Mouse (Mus musculus): ENCODE measurements around the gene Ccl20. TPM values are rescaled to one million over a fixed set of nuclear protein-coding genes. Genes with fewer than 3 reads are reported as not detected.

Gene Ccl20
- not detected in 3 replicates for total RNA-seq (2017)

DNA sequence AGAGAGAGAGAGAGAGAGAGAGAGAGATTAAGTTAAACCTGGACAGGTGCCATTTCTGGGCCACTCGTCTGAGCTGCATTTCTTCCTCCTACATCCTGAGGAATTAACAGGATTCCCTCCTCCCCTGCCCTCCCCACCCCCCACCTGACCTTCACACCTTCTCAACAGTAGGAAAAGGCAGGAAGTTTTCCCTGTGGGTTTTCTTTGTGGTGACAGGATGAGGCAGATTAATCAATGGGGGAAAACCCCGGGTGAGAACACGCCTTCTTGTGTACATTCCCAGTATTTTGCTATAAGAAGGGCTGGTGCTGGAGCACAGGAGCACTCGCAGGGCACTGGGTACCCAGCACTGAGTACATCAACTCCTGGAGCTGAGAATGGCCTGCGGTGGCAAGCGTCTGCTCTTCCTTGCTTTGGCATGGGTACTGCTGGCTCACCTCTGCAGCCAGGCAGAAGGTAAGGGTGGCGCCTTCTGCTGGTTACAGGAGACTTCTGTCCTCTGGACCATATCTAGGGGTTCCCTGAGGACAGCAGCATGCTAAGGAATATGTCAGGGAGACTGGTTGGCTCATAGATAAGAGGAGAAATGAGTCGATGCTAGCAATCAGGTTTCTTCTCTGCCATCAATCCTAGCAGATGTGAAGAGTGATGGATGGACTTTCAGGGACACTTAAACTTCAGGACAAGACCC, at the start of gene Ccl20:
Ccl20 (plus strand) TSS at position 320 of the 691 bp plus-strand sequence.
- no peak for ATAC-seq (replicated peaks; ENCODE audit: insufficient number of reproducible peaks, low FRiP score, low TSS enrichment, poor library complexity, severe bottlenecking)

DNA sequence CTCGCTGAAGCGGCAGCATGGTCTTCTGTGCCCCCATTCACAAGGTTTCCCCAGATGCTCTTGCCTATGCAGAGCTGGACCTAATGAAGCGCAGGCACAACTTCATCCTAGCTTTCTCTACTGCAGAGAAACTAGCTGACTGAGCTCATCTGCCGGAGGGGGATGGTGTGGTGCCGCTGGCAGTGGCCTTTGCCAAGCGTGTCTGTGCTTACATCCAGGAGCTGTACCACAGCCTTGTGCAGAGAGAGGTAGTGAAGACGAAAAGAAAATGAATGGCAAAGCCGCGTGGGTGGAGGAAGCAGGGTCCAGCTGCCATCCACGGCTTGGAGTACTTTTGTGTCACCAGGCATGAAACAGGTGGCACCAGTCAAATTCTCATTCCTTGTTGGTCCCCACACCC, 49.4 kb upstream of the Ccl20 start:
- ATAC-seq (replicated peaks; ENCODE audit: insufficient number of reproducible peaks, low FRiP score, low TSS enrichment, poor library complexity, severe bottlenecking), result no peak

DNA sequence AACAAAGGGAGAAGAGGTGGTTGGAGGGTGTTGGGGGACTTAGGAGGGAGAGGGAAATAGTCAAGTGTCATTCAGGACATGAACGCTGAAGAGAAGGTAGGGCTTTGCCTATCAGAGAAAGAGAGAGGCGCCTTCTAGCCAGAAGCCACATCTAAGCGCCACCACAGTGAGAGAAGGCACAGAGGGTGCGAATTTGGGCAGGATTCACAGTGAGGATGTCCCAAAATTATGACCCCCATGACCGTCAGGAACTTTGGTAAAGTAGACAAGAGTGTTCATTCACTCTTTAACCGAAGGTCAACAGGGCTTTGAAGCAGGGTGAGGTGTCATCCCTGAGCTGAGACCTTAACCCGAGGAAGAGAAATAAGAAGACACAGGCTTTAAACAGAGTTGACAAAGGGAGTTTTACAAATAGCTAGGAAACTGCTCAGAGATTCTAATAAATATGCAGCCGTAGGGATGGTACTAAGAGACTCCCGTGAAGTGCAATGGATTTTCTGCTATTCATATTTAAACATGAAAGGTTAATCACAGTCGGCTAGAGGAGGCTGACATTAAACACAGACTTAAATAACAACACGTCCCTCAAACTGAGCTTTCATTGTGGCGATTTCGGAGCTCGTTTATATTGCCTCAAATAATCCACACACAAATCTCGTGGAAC, 40.9 kb upstream of the Ccl20 start:
- no peak for ATAC-seq (replicated peaks; ENCODE audit: insufficient number of reproducible peaks, low FRiP score, low TSS enrichment, poor library complexity, severe bottlenecking)

DNA sequence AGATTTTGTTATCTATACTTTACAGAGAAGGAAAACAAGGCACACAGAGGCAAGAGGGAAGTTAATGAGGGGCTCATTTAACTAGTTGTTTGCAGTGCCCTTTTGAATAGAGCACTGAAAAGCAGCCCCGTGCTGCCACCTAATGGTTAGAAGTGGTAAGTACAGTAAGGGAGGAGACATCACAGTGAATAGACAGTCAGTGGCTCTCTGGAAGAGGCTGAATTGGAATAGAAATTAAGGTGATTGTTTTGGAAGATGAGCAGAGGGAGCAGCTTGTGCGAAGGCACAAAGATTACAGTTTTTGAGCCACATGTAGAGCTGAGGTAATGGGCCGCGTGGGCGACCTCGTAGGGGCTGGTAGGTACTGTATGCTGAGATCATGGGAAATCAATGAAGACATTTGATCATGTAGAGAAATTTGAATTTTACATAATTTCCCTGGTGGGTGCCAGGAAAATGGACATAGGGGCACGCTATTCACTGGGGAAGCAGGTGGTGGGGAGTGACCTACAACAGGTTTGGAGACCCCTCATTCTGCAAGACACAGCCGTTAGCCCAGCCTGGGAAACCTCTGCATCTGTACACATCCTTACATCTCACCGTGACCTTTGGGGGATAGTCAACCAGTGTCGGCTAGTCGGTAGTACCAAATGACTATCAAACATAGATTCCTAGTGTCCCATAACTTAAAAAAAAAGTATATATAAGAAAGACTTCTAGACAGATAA, 40.2 kb upstream of the Ccl20 start:
- ATAC-seq (replicated peaks; ENCODE audit: insufficient number of reproducible peaks, low FRiP score, low TSS enrichment, poor library complexity, severe bottlenecking), result no peak

DNA sequence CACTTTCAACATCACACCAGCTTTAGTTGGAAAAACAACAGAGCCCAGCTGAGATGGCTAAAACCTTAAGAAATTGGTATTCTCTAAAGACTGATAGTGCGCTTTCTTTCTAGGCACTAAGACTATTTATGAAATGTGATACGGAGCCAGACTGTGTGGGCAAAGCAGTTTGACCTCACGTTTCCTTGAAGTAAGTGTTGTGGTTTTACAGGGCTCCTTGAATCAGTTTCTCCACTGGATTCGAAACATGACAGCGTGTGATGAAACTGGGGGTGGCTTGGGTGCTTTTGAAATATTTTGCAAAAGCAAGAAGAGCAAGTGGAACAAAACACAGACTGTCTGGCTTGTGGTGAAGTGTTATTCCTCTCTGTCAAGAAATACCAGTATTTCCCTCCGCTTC, 39.5 kb upstream of the Ccl20 start:
- no peak for ATAC-seq (replicated peaks; ENCODE audit: insufficient number of reproducible peaks, low FRiP score, low TSS enrichment, poor library complexity, severe bottlenecking)

DNA sequence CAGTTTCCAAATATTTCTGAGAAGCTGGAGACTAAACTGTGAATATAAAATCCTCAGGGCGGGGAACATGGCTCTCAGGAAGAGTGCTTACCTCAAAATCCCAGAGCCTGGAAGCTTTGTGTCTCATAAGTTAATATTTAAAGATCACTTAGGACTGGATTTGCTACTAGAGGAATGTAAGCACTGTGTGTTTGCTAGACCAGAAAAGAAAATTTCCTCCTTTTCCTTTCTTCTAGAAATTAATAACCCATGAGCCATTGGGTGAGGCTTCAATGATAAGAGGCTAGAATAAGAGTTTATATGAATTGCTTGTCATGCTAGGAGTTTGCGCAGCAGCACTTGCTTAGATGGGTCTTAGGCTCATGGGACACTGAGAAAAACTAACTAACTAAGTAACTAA, 31.8 kb upstream of the Ccl20 start:
- ATAC-seq (replicated peaks; ENCODE audit: insufficient number of reproducible peaks, low FRiP score, low TSS enrichment, poor library complexity, severe bottlenecking), result no peak

DNA sequence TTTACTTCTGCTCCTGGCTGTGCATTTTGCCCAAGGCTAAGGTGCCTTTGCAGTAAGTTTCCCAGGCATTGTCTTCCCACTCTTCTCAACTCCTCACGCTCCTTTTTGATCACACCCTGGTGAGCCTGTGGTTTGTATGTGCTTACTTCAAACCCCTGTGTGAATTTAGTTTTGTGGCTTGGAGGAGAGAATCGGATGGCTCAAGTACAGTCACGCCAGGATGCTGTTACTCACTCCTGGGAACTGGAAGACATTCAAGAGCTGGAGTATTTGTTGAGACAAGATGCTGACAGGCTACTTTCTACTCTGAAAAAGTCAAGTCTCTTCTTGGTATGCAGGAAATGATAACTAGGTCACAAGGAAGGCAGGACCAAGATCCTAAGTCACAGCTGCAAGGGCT, 25.3 kb upstream of the Ccl20 start:
- ATAC-seq (replicated peaks; ENCODE audit: insufficient number of reproducible peaks, low FRiP score, low TSS enrichment, poor library complexity, severe bottlenecking), result no peak

DNA sequence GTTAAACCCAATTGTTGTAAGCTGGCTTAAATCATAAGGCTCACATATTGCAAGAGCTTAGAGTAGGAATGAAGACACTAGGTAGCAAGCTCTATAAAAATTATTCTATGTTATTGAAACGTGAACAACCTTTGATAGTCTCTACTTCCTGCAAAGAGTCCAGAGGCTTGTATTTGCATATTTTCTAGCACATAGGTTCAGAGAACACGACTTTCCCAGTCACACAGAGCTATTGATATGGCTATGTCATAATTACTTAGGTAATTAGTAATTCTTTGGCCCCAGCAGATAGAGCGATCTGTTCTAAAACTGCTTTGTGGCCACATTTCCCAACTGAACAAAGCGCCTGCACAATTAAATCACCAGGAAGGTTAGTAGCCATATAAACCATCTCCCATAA, 19.6 kb upstream of the Ccl20 start:
- ATAC-seq (replicated peaks; ENCODE audit: insufficient number of reproducible peaks, low FRiP score, low TSS enrichment, poor library complexity, severe bottlenecking), result no peak

DNA sequence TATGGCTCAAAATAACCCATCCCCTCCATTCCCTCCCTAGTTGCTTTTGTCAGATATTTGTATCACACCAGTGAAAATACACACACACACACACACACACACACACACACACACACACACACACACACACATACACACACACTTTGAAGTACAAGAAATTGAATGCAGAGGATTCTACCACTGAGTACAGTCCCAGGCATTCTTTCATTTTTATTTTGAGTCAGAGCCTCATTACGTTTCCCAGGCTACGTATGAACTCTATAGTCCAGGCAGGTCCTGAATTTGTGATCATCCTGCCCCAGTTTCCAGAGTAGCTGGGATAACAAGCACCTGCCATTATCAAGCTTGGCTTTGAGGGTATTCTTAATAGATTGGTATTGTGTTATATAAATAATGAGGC, 17.4 kb upstream of the Ccl20 start:
- ATAC-seq (replicated peaks; ENCODE audit: insufficient number of reproducible peaks, low FRiP score, low TSS enrichment, poor library complexity, severe bottlenecking), result no peak

DNA sequence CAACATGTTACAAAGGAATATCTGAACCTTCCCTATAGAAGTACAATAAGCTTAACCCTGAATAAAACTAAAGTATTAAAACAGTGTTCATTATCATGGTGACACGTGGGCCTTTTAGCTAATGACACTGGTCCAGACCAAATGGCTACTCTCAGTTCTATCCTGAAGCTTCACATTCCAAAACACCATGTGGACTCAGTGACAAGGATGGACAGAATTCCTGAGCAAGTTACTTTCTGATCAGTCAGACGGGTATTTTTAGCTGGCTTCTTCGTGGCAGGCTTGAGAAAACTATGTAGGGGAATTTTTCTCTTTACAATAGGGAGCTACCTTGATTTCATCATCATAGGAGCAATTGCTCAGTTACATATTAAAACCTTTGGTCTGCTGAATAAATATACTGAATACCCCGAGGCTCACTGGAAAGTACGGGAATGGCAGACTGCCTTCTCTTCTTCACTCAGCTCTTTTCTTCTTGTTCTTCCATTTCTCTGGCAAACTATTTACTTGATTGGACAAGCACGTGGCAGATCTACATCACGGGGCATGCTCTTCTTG, 16.9 kb upstream of the Ccl20 start:
- ATAC-seq (replicated peaks; ENCODE audit: insufficient number of reproducible peaks, low FRiP score, low TSS enrichment, poor library complexity, severe bottlenecking), result no peak

DNA sequence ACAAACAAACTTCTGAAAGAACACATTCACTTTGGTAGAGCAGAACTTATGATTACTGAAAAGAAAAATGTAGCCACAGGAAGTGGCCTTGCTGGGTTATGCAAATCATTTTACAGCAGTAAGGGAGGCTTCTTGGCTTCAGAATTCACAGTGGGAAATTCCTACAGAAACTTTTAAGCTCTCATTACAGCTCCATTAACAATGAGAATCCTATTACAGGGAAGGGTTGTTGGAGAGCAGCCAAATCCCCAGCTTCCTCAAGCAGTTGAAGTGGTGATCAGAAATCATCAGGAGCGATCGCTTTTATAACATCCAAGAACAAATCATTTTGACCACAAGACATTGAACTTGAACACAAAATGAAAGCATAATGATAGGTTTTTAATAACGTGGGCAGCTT, 14.7 kb upstream of the Ccl20 start:
- ATAC-seq (replicated peaks; ENCODE audit: insufficient number of reproducible peaks, low FRiP score, low TSS enrichment, poor library complexity, severe bottlenecking), result no peak

DNA sequence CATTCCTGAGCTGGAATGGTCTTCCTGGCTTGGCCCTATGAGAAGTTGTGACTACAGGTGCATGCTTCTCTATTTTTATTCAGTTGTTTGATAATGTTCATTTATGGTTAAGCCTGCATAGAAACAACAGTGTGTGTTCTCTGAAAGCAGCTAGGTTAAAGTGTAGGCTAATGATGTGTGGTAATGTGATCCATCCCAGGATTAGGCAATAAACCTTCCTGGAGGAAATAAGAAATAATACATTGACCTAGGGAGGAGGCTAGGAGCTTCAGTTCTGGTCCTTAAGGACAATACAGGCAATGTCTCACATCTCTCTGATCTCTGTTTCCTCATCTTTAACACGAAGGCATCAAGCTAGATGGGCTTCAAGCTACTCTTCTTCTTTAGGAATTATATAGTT, 11.1 kb upstream of the Ccl20 start:
- no peak for ATAC-seq (replicated peaks; ENCODE audit: insufficient number of reproducible peaks, low FRiP score, low TSS enrichment, poor library complexity, severe bottlenecking)

DNA sequence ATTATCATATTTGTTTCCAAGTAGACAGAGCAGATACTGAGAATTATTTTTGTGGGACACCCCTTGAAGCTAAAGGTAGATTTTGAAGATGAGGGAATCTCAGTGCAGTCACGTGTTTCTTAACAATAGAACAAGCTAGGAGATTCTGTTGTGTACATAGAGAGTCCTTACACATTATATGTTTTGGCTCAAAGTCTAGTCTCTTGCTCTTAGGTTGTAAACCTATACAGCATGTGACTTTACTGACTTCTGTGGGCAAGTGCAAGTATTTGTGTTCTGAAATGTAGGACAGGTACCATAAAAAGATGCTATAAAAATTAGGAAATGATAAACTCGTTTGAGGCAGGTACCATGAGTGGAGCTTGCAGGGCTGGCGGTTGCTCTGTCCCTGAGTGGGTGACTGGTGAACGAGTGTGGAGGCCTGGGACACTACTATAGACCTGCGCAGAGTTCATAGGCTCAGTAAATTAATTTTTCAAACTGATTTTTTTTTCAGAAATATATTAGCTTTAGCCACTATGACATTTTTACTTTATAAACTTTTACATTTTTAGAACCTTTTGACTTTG, 9.1 kb upstream of the Ccl20 start:
- ATAC-seq (replicated peaks; ENCODE audit: insufficient number of reproducible peaks, low FRiP score, low TSS enrichment, poor library complexity, severe bottlenecking), result no peak

DNA sequence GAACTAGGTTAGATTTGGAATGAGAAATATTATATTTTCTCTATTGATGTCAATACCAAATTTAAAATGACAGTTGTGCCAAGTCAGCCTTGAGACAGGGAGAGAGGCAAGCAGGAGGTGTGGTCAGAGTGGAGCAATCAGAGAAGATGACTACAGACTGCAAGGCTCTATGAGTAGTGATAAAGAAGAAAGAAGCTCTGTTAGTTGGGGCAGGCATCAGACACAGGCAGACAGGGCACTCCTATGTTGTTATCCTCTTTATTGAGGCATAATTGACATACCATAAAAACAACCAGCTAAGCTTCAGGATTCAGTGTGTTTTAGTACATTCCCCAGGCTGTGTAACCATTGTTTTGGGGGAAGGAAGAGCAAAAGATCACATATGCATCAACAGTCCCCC, 5.6 kb upstream of the Ccl20 start:
- no peak for ATAC-seq (replicated peaks; ENCODE audit: insufficient number of reproducible peaks, low FRiP score, low TSS enrichment, poor library complexity, severe bottlenecking)

DNA sequence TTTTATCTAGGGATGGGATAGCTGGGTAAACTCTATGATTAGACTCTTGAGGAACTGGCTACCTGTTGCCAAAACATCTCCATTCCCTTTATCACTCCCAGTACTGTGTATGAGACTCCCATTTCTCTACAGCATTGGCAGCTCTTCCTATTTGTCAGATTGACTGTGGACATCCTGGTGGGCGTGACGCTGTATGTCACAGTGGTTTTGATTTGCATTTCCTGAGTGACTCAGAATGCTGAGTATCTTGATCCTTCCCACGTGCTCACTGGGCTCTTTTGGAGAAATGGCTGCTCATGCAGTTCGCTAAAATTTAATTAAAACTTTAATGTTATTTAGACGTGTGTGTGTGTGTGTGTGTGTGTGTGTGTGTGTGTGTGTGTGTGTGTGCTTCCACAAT, 4.8 kb upstream of the Ccl20 start:
- no peak for ATAC-seq (replicated peaks; ENCODE audit: insufficient number of reproducible peaks, low FRiP score, low TSS enrichment, poor library complexity, severe bottlenecking)

DNA sequence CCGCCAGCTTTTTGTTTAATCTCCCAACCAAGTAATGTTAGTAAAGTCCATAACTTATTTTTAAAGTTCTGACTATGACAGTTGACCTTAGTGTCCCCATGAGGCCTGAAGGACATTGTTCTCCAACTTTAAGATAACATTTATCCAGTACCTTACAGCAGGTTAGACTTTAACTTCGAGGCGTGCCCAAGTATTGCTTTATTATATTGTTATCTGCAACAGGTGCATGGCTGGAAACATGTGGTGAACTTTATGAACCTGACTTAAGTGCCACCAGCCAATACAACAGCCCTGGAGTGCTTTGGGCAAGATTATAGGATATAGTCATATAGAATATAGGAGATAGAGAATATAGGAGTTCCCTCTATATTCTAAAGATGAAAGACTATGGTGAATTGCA, 651 bp downstream of the Ccl20 start:
- ATAC-seq (replicated peaks; ENCODE audit: insufficient number of reproducible peaks, low FRiP score, low TSS enrichment, poor library complexity, severe bottlenecking), result no peak

DNA sequence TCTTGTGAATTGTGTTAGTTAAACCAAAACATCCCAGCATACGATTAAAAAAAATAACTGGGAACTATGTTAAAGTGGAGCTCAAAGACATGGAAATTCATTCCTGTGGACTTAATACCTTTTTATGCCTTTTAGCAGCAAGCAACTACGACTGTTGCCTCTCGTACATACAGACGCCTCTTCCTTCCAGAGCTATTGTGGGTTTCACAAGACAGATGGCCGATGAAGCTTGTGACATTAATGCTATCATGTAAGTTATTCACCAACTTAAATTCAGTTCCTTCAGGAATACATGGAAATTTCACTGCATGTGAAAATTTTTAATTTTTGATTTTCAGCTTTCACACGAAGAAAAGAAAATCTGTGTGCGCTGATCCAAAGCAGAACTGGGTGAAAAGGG, 1.1 kb downstream of the Ccl20 start:
- no peak for ATAC-seq (replicated peaks; ENCODE audit: insufficient number of reproducible peaks, low FRiP score, low TSS enrichment, poor library complexity, severe bottlenecking)

DNA sequence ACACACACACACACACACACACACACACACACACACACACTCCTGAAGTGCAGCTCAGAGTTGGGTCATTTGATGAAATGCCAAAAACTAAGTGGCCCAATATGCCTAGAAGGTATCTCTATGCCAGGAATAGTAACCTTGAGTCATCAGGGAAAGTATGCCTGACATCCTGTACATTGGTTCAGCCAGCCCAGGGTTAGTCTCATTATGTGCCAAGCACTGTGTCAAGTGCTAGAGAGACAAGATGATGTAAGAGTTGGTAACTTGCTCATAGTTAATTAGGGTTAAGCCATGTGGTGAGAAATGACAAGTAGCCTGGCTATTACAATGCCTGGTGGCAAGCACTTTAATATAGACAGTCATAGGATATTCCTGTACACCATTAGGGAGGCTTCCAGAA, 3.3 kb downstream of the Ccl20 start:
- no peak for ATAC-seq (replicated peaks; ENCODE audit: insufficient number of reproducible peaks, low FRiP score, low TSS enrichment, poor library complexity, severe bottlenecking)

DNA sequence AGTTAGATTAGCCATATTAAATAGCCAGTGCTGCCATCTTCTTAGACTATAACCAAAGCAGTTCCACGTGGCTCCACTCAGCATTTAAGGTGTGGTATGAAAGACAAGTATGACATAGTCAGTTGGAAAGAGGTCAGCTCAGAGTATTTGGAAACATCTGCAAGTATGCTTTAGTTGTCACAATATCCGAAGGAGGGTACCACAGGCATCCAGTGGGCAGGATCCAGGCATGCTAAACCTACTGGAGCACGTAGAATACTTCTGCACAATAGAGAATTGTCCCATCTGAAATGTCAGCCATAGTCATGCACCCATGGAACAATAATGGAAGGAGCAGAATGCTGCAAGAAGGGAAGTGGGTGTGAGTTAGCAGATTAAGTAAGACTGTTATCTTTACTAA, 3.7 kb downstream of the Ccl20 start:
- no peak for ATAC-seq (replicated peaks; ENCODE audit: insufficient number of reproducible peaks, low FRiP score, low TSS enrichment, poor library complexity, severe bottlenecking)

Data from monocyte, adult 5-6 weeks (primary cell).